In the genomic region with DNA sequence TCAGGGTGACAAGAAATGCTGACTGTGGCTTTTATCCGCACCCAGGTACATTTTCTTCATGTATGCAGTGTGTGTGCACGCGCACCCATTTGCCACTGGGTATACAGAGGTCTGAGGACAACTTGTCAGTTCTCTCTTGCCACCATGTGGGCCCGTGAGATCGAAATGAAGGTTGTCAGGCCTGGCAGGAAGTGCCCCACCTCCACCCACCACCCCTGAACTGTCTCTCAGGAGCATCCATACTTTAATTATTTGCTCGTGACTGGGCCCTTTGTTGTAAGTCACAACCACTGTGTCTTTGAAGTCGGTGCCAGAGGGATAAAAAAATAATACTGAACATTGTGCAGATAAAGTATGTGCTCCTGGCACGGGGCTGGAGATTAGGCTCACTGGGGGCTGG, we compare ENCODE assay signal across 17 mouse cellular contexts. TPM values are rescaled to one million over a fixed set of nuclear protein-coding genes. Genes with fewer than 3 reads are reported as not detected.
A peak's percentile ranks its signal among the peaks of the same experiment; 100 is the strongest.
DNase-seq lines count a peak whose midpoint lies in the region; ATAC-seq lines count a peak whose summit lies in the region.
"Had no signal": no experiment of that assay in that cellular context is flagged by ENCODE, and none has a peak within 500 bp of the region (broad histone marks: within the 10 kb centered on the region; RNA-seq: fewer than 3 reads in every experiment).

No protein-coding gene starts in this region.

- peak; percentile 49 for ATAC-seq in activated CD4-positive, CD25-positive, alpha-beta regulatory T cell, adult 4 months
- ATAC-seq in megakaryocyte-erythroid progenitor cell, adult 5-6 weeks (replicated peaks; ENCODE audit: low FRiP score, low TSS enrichment, poor library complexity, severe bottlenecking): 0 out of 2 replicates have a peak, but pooled peaks have one; percentile 31
- ATAC-seq: forebrain, embryonic 15.5 days; hindbrain, embryonic 16.5 days had no signal

- peak; percentile 7 for DNase-seq in cerebellum, adult 9-11 months
- DNase-seq in cerebellum, postnatal 25 days: no peak
- peak; percentile 58 for DNase-seq in CD4-positive, CD25-positive, alpha-beta regulatory T cell, adult 2 months (ENCODE audit: low read depth, low spot score)
- no peak for DNase-seq in testis, postnatal 14 days (ENCODE audit: low spot score)
- no peak for DNase-seq in left cerebral cortex, adult 11 months (ENCODE audit: low spot score)
- DNase-seq: adrenal gland, postnatal 10 days; B cell, adult 2 months; cerebellum, adult 11-12 months; cerebellum, adult 9-10 months; gastrocnemius, adult 2 months; gastrocnemius, postnatal 25 days; heart, postnatal 36 days; kidney, adult 2 months had no signal

RNA-seq across cellular contexts. Expression of gene Trim14, which starts 14.5 kb away (rescaled TPM):
- polyA plus RNA-seq in activated CD4-positive, CD25-positive, alpha-beta regulatory T cell, adult 4 months (2017; shearing (Covaris generic)): 10 to 100 TPM; 26.7 to 31.2 TPM
- total RNA-seq in megakaryocyte-erythroid progenitor cell, adult 5-6 weeks (2014; fragmentation: Nextera tagmentation): 8.5 and 13.1 TPM in 2 replicates
- total RNA-seq in megakaryocyte-erythroid progenitor cell, adult 5-6 weeks (2017): 7.3 and 8.1 TPM in 2 replicates

RNA-seq across cellular contexts. Expression of gene Coro2a, which starts 51.6 kb away (rescaled TPM):
- 100 to 1,000 TPM in 1 of 2 experiments, 10 to 100 TPM in 1; 79.7 to 108 TPM for polyA plus RNA-seq in activated CD4-positive, CD25-positive, alpha-beta regulatory T cell, adult 4 months (2017; shearing (Covaris generic))
- total RNA-seq in megakaryocyte-erythroid progenitor cell, adult 5-6 weeks (2014; fragmentation: Nextera tagmentation): 9.8 and 18.9 TPM in 2 replicates
- total RNA-seq in megakaryocyte-erythroid progenitor cell, adult 5-6 weeks (2017): 1.6 and 7.3 TPM in 2 replicates

Comparison
In these comparisons a context has a peak if more than half of its experiments do, and no peak if none do; other contexts are left out.
1. DNase-seq: peak in cerebellum, adult 9-11 months (single experiment) and CD4-positive, CD25-positive, alpha-beta regulatory T cell, adult 2 months (single experiment); none in cerebellum, postnatal 25 days (0 of 2), testis, postnatal 14 days (single experiment) and left cerebral cortex, adult 11 months (single experiment).